ENCODE assay signal across 28 mouse cellular contexts in genomic region chr3:57387593-57387992, GRCm38 (mm10). TPM values are rescaled to one million over a fixed set of nuclear protein-coding genes. Genes with fewer than 3 reads are reported as not detected.
"Had no signal": no experiment of that assay in that cellular context is flagged by ENCODE, and none has a peak within 500 bp of the region (broad histone marks: within the 10 kb centered on the region; RNA-seq: fewer than 3 reads in every experiment).

No protein-coding gene starts in this region.

- DNase-seq: forebrain, postnatal 0 days; gastrocnemius, postnatal 14 days; gastrocnemius, postnatal 36 days; heart, adult 11 months; heart, adult 2 months; kidney, adult 18-20 months; kidney, adult 8-10 months; kidney, postnatal 10 days; kidney, postnatal 25 days; kidney, postnatal 4 days had no signal

- H3K9me3 ChIP-seq: heart, embryonic 12.5 days; hindbrain, embryonic 12.5 days; intestine, embryonic 15.5 days; limb, embryonic 10.5 days; limb, embryonic 12.5 days had no signal

- H3K4me3 ChIP-seq: heart, adult 2 months; heart, embryonic 12.5 days; hindbrain, embryonic 10.5 days; hindbrain, embryonic 12.5 days; intestine, embryonic 15.5 days; layer of hippocampus, adult 2 months; left cerebral cortex, adult 2 months; limb, embryonic 10.5 days; limb, embryonic 12.5 days had no signal

- H3K9ac ChIP-seq: forebrain, postnatal 0 days; heart, embryonic 12.5 days; hindbrain, embryonic 12.5 days; hindbrain, embryonic 14.5 days; intestine, embryonic 15.5 days; limb, embryonic 12.5 days had no signal

- ATAC-seq: forebrain, postnatal 0 days; hindbrain, embryonic 16.5 days; inflammation-experienced regulatory T-cells, adult 6 months; intestine, embryonic 15.5 days had no signal

- H3K27ac ChIP-seq: hindbrain, embryonic 10.5 days; hindbrain, embryonic 12.5 days; hindbrain, embryonic 14.5 days; intestine, embryonic 15.5 days; layer of hippocampus, adult 2 months; left cerebral cortex, adult 2 months; limb, embryonic 10.5 days; limb, embryonic 12.5 days had no signal

- H3K4me2 ChIP-seq: heart, embryonic 12.5 days; hindbrain, embryonic 12.5 days; hindbrain, embryonic 14.5 days; intestine, embryonic 15.5 days; limb, embryonic 12.5 days had no signal

- H3K4me1 ChIP-seq: hindbrain, embryonic 10.5 days; hindbrain, embryonic 12.5 days; intestine, embryonic 15.5 days; limb, embryonic 10.5 days; limb, embryonic 12.5 days had no signal

- H3K27me3 ChIP-seq: heart, embryonic 12.5 days; hindbrain, embryonic 12.5 days; intestine, embryonic 15.5 days; limb, embryonic 12.5 days had no signal

- H3K36me3 ChIP-seq: heart, embryonic 12.5 days; hindbrain, embryonic 10.5 days; hindbrain, embryonic 12.5 days; intestine, embryonic 15.5 days; limb, embryonic 10.5 days; limb, embryonic 12.5 days had no signal

RNA-seq across cellular contexts. Expression of gene Tm4sf4, which starts 37.5 kb away (rescaled TPM):
- total RNA-seq: forebrain, postnatal 0 days; gastrocnemius, adult 18-20 months; gastrocnemius, adult 8-10 months; gastrocnemius, postnatal 14 days; gastrocnemius, postnatal 36 days; heart, postnatal 10 days; layer of hippocampus, adult 2 months; layer of hippocampus, postnatal 10 days; layer of hippocampus, postnatal 25 days; left cerebral cortex, adult 2 months; left cerebral cortex, postnatal 14 days; left cerebral cortex, postnatal 36 days had no signal
- polyA plus RNA-seq: forebrain, postnatal 0 days; inflammation-experienced regulatory T-cells, adult 6 months; limb, embryonic 10.5 days had no signal
